Mouse (Mus musculus) neural tube, embryonic 12.5 days (tissue): ENCODE measurements around the gene P2ry14. TPM values are rescaled to one million over a fixed set of nuclear protein-coding genes. Genes with fewer than 3 reads are reported as not detected.

Experiments used
- ATAC-seq: fragments of 200-750 bp; cut with Nextera tagmentation; 2 replicates; pipeline ENCODE4 v1.8.0; 2017; ENCODE audit warnings: low read depth, mild to moderate bottlenecking, moderate TSS enrichment, moderate library complexity; ENCODE audit not compliant: low FRiP score
- H3K27ac ChIP-seq: fragments of 300-500 bp; sonication (generic); 2 replicates; pipeline ENCODE4 v1.5.1; 2016
- H3K27me3 ChIP-seq: fragments of 300-500 bp; sonication (generic); replicated peaks from 2 replicates; pipeline ENCODE4 v1.6.1; 2016; ENCODE audit warnings: mild to moderate bottlenecking
- H3K36me3 ChIP-seq: fragments of 300-500 bp; sonication (generic); 2 replicates; pipeline ENCODE4 v1.6.1; 2016; ENCODE audit warnings: mild to moderate bottlenecking
- H3K4me1 ChIP-seq: fragments of 300-500 bp; sonication (generic); 2 replicates; pipeline ENCODE4 v1.6.1; 2016
- H3K4me2 ChIP-seq: fragments of 300-500 bp; sonication (generic); replicated peaks from 2 replicates; pipeline ENCODE4 v1.6.1; 2016; ENCODE audit warnings: mild to moderate bottlenecking
- H3K4me3 ChIP-seq: fragments of 300-500 bp; sonication (generic); 2 replicates; pipeline ENCODE4 v1.5.1; 2016
- H3K9ac ChIP-seq: fragments of 300-500 bp; sonication (generic); 2 replicates; pipeline ENCODE4 v1.6.1; 2016; ENCODE audit warnings: mild to moderate bottlenecking
- H3K9me3 ChIP-seq: fragments of 300-500 bp; sonication (generic); 2 replicates; pipeline ENCODE4 v1.6.1; 2016; ENCODE audit warnings: mild to moderate bottlenecking
- WGBS: fragments of 180-500 bp; shearing (Covaris S2); methylation state at CpG from one replicate; pipeline ENCODE4 v1.1.7; 2016; 5-methylcytosine and 5-hydroxymethylcytosine counted together
- polyA plus RNA-seq: library from polyadenylated mRNA; unstranded; fragments of >200 nt; fragmentation: Nextera tagmentation; extraction: Ambion mirVana; gene quantifications from 2 replicates; pipeline ENCODE4 v1.2.1, GENCODE M21; 2016

P2ry14 gene
- 2.4 and 3.4 TPM in 2 replicates for polyA plus RNA-seq

DNA sequence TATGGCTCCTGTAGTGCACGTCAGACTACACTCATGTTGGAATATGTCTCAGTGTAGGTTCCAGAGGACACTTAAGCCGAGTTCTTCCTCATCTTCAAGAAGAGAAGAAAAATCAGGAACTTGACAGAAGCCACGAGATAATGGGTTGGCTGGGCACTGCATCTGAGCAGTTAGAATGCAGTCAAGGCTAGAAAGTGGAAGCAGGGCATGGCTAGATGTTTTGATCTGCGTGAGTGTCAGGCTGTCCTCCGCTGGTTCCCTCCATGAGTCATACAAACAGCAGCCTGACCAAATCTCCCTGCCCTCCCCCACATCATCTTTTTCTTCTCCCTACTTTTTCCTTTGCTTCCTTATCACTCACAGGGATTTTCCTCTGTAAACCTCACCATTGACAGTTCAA, at the start of gene P2ry14:
Gene P2ry14 (minus strand): TSS at position 195 of the 400 bp plus-strand sequence.
- H3K4me3 ChIP-seq = no peak within 1 kb of the TSS
- ATAC-seq = no peak
- no peaks in the 10 kb centered on the region for H3K4me1 ChIP-seq
- H3K27ac ChIP-seq = no peak within 1 kb of the TSS
- H3K27me3 ChIP-seq = no peaks in the 10 kb centered on the region
- no peaks in the 10 kb centered on the region for H3K36me3 ChIP-seq
- H3K9ac ChIP-seq = no peak within 1 kb of the TSS
- no peaks in the 10 kb centered on the region for H3K9me3 ChIP-seq
- WGBS = 82% methylated on average over 5 of the region's 5 CpGs
- H3K4me2 ChIP-seq = no peak within 1 kb of the TSS

- no peak for ATAC-seq
- no peaks in the 10 kb centered on the region for H3K27me3 ChIP-seq
- WGBS = 91% methylated on average over 4 of the region's 4 CpGs
- no peak overlapping the region for H3K27ac ChIP-seq
- no peaks in the 10 kb centered on the region for H3K4me1 ChIP-seq
- H3K9ac ChIP-seq = no peak overlapping the region
- no peaks in the 10 kb centered on the region for H3K36me3 ChIP-seq
- H3K4me2 ChIP-seq = no peak overlapping the region
- no peaks in the 10 kb centered on the region for H3K9me3 ChIP-seq
- H3K4me3 ChIP-seq = no peak overlapping the region
These were observed 44.0 kb upstream of the P2ry14 start for GRCm38 (mm10) chr3:59197329-59197948.

DNA sequence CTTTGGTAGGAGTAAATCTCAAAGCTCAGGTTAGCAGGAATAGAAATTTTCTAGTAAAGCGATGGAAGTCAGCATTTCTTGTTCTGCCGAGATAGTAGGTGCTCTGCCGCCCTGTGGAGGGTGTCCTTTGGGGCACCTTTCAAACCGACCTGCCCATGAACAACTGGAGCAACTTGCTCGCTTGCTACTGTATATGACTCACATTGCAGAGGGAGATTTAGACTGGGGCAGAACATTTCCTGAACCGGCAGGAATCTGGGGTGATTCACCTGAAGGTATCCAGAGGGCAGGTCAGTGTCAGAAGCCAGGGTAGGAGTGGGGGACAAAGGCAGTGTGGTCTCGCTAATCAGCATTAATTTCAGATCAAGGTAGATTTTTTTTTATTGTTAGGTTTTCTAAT, 41.5 kb upstream of the P2ry14 start, which contains the start of gene Gpr87:
Gene Gpr87 (minus strand): TSS at position 167 of the 400 bp plus-strand sequence.
- ATAC-seq = no peak
- Histone ChIP-seq H3K36me3 (no peaks in the 10 kb centered on the region), H3K9ac (no peak within 1 kb of the TSS), H3K4me3 (no peak within 1 kb of the TSS), H3K4me1 (no peaks in the 10 kb centered on the region), H3K27ac (no peak within 1 kb of the TSS), H3K9me3 (no peaks in the 10 kb centered on the region), H3K27me3 (no peaks in the 10 kb centered on the region), H3K4me2 (no peak within 1 kb of the TSS)
- WGBS = 88% methylated on average over 7 of the region's 7 CpGs

DNA sequence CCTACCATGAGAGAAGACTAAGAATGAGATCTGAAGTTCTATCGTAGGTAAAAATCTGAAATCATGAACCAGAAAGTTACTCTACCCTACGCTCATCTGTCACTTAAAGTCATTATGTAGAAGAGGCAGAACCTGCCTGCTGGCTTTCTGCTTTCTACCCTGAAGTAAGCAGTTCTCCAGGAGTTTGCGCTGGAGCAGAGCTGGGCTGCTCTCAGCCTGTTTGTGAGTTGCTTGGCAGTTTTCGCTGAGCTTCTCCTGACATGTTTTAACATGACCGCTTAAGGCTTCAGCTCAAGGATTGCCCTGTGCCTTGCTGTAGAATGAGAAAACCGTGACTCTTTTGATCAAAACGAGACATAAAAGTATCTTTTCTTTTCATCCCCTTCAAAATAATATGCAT, 40.7 kb upstream of the P2ry14 start:
- WGBS = 96% methylated on average over 7 of the region's 7 CpGs
- H3K4me2 ChIP-seq = no peak overlapping the region
- H3K9me3 ChIP-seq = no peaks in the 10 kb centered on the region
- ATAC-seq = no peak
- no peak overlapping the region for H3K4me3 ChIP-seq
- H3K36me3 ChIP-seq = no peaks in the 10 kb centered on the region
- no peaks in the 10 kb centered on the region for H3K4me1 ChIP-seq
- H3K9ac ChIP-seq = no peak overlapping the region
- H3K27ac ChIP-seq = no peak overlapping the region
- no peaks in the 10 kb centered on the region for H3K27me3 ChIP-seq

- H3K36me3 ChIP-seq = no peaks in the 10 kb centered on the region
- no peak overlapping the region for H3K9ac ChIP-seq
- H3K4me2 ChIP-seq = no peak overlapping the region
- H3K4me1 ChIP-seq = no peaks in the 10 kb centered on the region
- no peak overlapping the region for H3K27ac ChIP-seq
- 98% methylated on average over 6 of the region's 6 CpGs for whole genome bisulfite sequencing
- H3K9me3 ChIP-seq = no peaks in the 10 kb centered on the region
- ATAC-seq = no peak
- no peaks in the 10 kb centered on the region for H3K27me3 ChIP-seq
- H3K4me3 ChIP-seq = no peak overlapping the region
These were observed 38.3 kb upstream of the P2ry14 start for GRCm38 (mm10) chr3:59191674-59192073.

GRCm38 (mm10) chr3:59187336-59187735, 33.9 kb upstream of the P2ry14 start:
- Histone ChIP-seq H3K27me3 (no peaks in the 10 kb centered on the region), H3K9ac (no peak overlapping the region), H3K27ac (no peak overlapping the region), H3K4me3 (no peak overlapping the region), H3K4me2 (no peak overlapping the region), H3K9me3 (no peaks in the 10 kb centered on the region), H3K36me3 (no peaks in the 10 kb centered on the region), H3K4me1 (no peaks in the 10 kb centered on the region)
- WGBS = 85% methylated on average over 4 of the region's 4 CpGs
- ATAC-seq = no peak

DNA sequence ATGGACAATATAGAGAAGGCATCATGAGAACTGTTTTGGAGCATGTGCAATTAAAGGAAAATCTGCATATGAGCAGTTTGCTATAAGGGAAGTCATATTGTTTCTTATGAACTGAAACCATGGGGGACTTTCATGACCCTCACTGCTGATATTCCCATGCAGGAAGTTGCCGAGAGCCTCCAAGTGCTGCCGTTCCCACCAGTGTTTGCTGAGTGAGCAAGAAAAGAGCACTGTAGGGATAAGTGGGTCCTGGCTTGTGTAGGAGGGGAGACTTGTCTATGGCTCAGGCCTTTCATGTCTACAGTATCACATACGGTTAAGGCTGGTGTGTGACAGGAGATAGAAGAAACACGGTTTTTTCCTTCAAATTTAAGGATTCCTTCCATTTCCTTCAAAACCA, 32.2 kb upstream of the P2ry14 start:
- ATAC-seq = no peak
- no peak overlapping the region for H3K9ac ChIP-seq
- H3K4me2 ChIP-seq = no peak overlapping the region
- no peaks in the 10 kb centered on the region for H3K4me1 ChIP-seq
- WGBS = 88% methylated on average over 4 of the region's 4 CpGs
- no peak overlapping the region for H3K27ac ChIP-seq
- H3K36me3 ChIP-seq = no peaks in the 10 kb centered on the region
- no peaks in the 10 kb centered on the region for H3K27me3 ChIP-seq
- H3K9me3 ChIP-seq = no peaks in the 10 kb centered on the region
- H3K4me3 ChIP-seq = no peak overlapping the region

GRCm38 (mm10) chr3:59182129-59182528, 28.7 kb upstream of the P2ry14 start:
- H3K9ac ChIP-seq = no peak overlapping the region
- no peak overlapping the region for H3K4me2 ChIP-seq
- ATAC-seq = no peak
- H3K27me3 ChIP-seq = no peaks in the 10 kb centered on the region
- H3K36me3 ChIP-seq = no peaks in the 10 kb centered on the region
- H3K27ac ChIP-seq = no peak overlapping the region
- no peaks in the 10 kb centered on the region for H3K4me1 ChIP-seq
- H3K9me3 ChIP-seq = no peaks in the 10 kb centered on the region
- H3K4me3 ChIP-seq = no peak overlapping the region

DNA sequence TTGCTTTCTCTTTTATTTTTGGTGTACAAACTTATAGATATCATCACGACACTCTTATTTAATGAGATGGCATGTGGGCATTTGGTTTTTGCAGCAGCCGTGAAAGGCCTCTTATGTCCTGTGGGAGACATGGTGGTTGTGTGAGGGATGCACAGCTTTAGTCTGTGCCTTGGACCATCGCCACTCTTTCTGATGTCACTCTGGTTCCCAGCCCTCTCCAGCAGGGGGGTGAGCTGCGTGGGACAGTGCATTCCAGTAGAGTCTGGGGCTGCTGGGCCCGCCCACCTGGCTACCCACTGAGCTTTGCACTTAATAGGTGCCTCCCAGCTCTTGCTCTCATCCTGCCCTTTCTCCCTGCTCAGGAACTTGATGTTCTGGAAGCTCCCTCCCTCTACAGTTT, 27.7 kb upstream of the P2ry14 start:
- H3K4me3 ChIP-seq = no peak overlapping the region
- H3K9me3 ChIP-seq = no peaks in the 10 kb centered on the region
- ATAC-seq = no peak
- no peak overlapping the region for H3K9ac ChIP-seq
- H3K36me3 ChIP-seq = no peaks in the 10 kb centered on the region
- H3K27ac ChIP-seq = no peak overlapping the region
- H3K27me3 ChIP-seq = no peaks in the 10 kb centered on the region
- WGBS = 66% methylated on average over 5 of the region's 5 CpGs
- H3K4me1 ChIP-seq = no peaks in the 10 kb centered on the region
- no peak overlapping the region for H3K4me2 ChIP-seq

GRCm38 (mm10) chr3:59176871-59177270, 23.5 kb upstream of the P2ry14 start:
- H3K36me3 ChIP-seq = no peaks in the 10 kb centered on the region
- no peaks in the 10 kb centered on the region for H3K4me1 ChIP-seq
- no peak overlapping the region for H3K9ac ChIP-seq
- WGBS = 70% methylated on average over 5 of the region's 5 CpGs
- ATAC-seq = no peak
- H3K4me2 ChIP-seq = no peak overlapping the region
- H3K27me3 ChIP-seq = no peaks in the 10 kb centered on the region
- no peak overlapping the region for H3K27ac ChIP-seq
- no peak overlapping the region for H3K4me3 ChIP-seq
- no peaks in the 10 kb centered on the region for H3K9me3 ChIP-seq

DNA sequence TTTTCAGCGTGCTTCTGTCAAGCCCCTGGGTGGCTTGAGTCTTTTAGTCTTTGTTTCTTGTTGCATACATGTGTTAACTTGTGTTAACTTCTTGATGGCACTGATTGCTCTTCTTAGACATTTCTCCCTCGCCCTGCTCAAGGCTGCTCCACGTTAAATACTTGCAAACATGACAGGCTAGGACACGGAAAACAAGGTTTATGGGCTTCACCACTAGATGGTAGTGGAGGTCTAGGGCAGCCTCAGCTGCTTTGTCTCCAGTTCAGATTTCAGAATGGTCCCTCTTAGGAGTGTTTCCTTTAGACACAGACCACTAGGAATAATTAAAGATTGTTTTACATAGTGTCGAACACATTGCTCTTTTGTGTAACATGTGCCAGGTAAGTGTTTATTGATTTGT, 21.8 kb upstream of the P2ry14 start:
- Histone ChIP-seq H3K27ac (no peak overlapping the region), H3K27me3 (no peaks in the 10 kb centered on the region), H3K4me3 (no peak overlapping the region), H3K4me1 (no peaks in the 10 kb centered on the region), H3K36me3 (no peaks in the 10 kb centered on the region), H3K9ac (no peak overlapping the region), H3K4me2 (no peak overlapping the region), H3K9me3 (no peaks in the 10 kb centered on the region)
- ATAC-seq = peak; percentile 74; the same call in 1 of the 2 replicates
- 40% methylated on average over 5 of the region's 5 CpGs for WGBS

GRCm38 (mm10) chr3:59174426-59175154, 21.2 kb upstream of the P2ry14 start:
- Histone ChIP-seq H3K4me3 (no peak overlapping the region), H3K27me3 (no peaks in the 10 kb centered on the region), H3K27ac (no peak overlapping the region), H3K9ac (no peak overlapping the region), H3K36me3 (no peaks in the 10 kb centered on the region), H3K4me2 (no peak overlapping the region), H3K4me1 (no peaks in the 10 kb centered on the region), H3K9me3 (no peaks in the 10 kb centered on the region)
- 84% methylated on average over 6 of the region's 6 CpGs for WGBS
- ATAC-seq = no peak
